Mouse (Mus musculus) heart, adult 11 months (tissue): ENCODE data around the gene Clnk.
"Not testable (repeated sequence)": the region's sequence is repeated elsewhere in the genome, so short reads cannot be mapped to it uniquely, and the experiment has no call there.

Experiments used
- DNase-seq: peaks from one replicate; pipeline ENCODE4 v3.0.0; 2022

The Clnk gene

GRCm38 (mm10) chr5:38876622-38877021, at the start of gene Clnk:
TSS of gene Clnk (minus strand) at chr5:38876812.
- peak; percentile 68 for DNase-seq

GRCm38 (mm10) chr5:38905271-38905670, 28.7 kb upstream of the Clnk start:
- DNase-seq = no peak

GRCm38 (mm10) chr5:38904528-38905044, 28.0 kb upstream of the Clnk start:
- DNase-seq = peak; percentile 89

GRCm38 (mm10) chr5:38902889-38903288, 26.3 kb upstream of the Clnk start:
- peak; percentile 97 for DNase-seq

GRCm38 (mm10) chr5:38899051-38899450, 22.4 kb upstream of the Clnk start:
- peak; percentile 95 for DNase-seq

- peak; percentile 5 for DNase-seq
Measured at GRCm38 (mm10) chr5:38888646-38889045, 12.0 kb upstream of the Clnk start.

GRCm38 (mm10) chr5:38886623-38887275, 10.1 kb upstream of the Clnk start:
- DNase-seq = peak; percentile 65

GRCm38 (mm10) chr5:38882635-38883034, 6.0 kb upstream of the Clnk start:
- DNase-seq = not testable (repeated sequence)

GRCm38 (mm10) chr5:38881728-38882620, 5.4 kb upstream of the Clnk start:
- peak; percentile 94 for DNase-seq

GRCm38 (mm10) chr5:38881416-38881727, 4.8 kb upstream of the Clnk start:
- DNase-seq = no peak

GRCm38 (mm10) chr5:38879989-38880706, 3.5 kb upstream of the Clnk start:
- DNase-seq = peak; percentile 89

- no peak for DNase-seq
Measured at GRCm38 (mm10) chr5:38875403-38875802, 1.2 kb downstream of the Clnk start.

- peak; percentile 28 for DNase-seq
Measured at GRCm38 (mm10) chr5:38874931-38875330, 1.7 kb downstream of the Clnk start.

- peak; percentile 57 for DNase-seq
Measured at GRCm38 (mm10) chr5:38872906-38873305, 3.7 kb downstream of the Clnk start.

- DNase-seq = peak; percentile 24
Measured at GRCm38 (mm10) chr5:38871591-38871990, 5.0 kb downstream of the Clnk start.

GRCm38 (mm10) chr5:38870485-38870884, 6.1 kb downstream of the Clnk start:
- DNase-seq = peak; percentile 39

GRCm38 (mm10) chr5:38869976-38870375, 6.6 kb downstream of the Clnk start:
- peak; percentile 34 for DNase-seq

GRCm38 (mm10) chr5:38864624-38865023, 12.0 kb downstream of the Clnk start:
- peak; percentile 45 for DNase-seq

GRCm38 (mm10) chr5:38863029-38863428, 13.6 kb downstream of the Clnk start:
- DNase-seq = peak; percentile 66

GRCm38 (mm10) chr5:38862288-38862985, 14.2 kb downstream of the Clnk start:
- peak; percentile 33 for DNase-seq

GRCm38 (mm10) chr5:38858015-38858721, 18.4 kb downstream of the Clnk start:
- peak; percentile 83 for DNase-seq

GRCm38 (mm10) chr5:38857591-38857990, 19.0 kb downstream of the Clnk start:
- DNase-seq = peak; percentile 84
